Mouse (Mus musculus) hindbrain, embryonic 11.5 days (tissue): ENCODE measurements around the gene Map2k2. TPM values are rescaled to one million over a fixed set of nuclear protein-coding genes. Genes with fewer than 3 reads are reported as not detected.

Experiments
- ATAC-seq: fragments of 200-750 bp; cut with Nextera tagmentation; 2 replicates; pipeline ENCODE4 v1.8.0; 2017; ENCODE audit warnings: mild to moderate bottlenecking, moderate TSS enrichment, moderate library complexity; ENCODE audit not compliant: low FRiP score
- DNase-seq: peaks from one replicate; pipeline ENCODE4 v3.0.0-alpha.2; 2015; ENCODE audit warnings: low spot score
- H3K27ac ChIP-seq: fragments of 300-500 bp; sonication (generic); 2 replicates; pipeline ENCODE4 v1.5.1; 2014; ENCODE audit warnings: mild to moderate bottlenecking, low read depth, low read length
- H3K27me3 ChIP-seq: fragments of 300-500 bp; sonication (generic); 2 replicates; pipeline ENCODE4 v1.6.1; 2014; ENCODE audit warnings: mild to moderate bottlenecking, low read length, moderate library complexity, mixed read lengths; ENCODE audit not compliant: control insufficient read depth, insufficient read depth
- H3K36me3 ChIP-seq: fragments of 300-500 bp; sonication (generic); 2 replicates; pipeline ENCODE4 v1.6.1; 2014; ENCODE audit warnings: mild to moderate bottlenecking, low read length, moderate library complexity, mixed read lengths; ENCODE audit not compliant: control insufficient read depth, insufficient read depth
- H3K4me1 ChIP-seq: fragments of 300-500 bp; sonication (generic); replicated peaks from 2 replicates; pipeline ENCODE4 v1.6.1; 2014; ENCODE audit warnings: low read length, mixed read lengths; ENCODE audit not compliant: control insufficient read depth, insufficient read depth
- H3K4me2 ChIP-seq: fragments of 300-500 bp; sonication (generic); replicated peaks from 2 replicates; pipeline ENCODE4 v1.6.1; 2014; ENCODE audit warnings: mild to moderate bottlenecking, low read depth, low read length
- H3K4me3 ChIP-seq: fragments of 300-500 bp; sonication (generic); 2 replicates; pipeline ENCODE4 v1.5.1; 2014; ENCODE audit warnings: low read depth, low read length
- H3K9ac ChIP-seq: fragments of 300-500 bp; sonication (generic); 2 replicates; pipeline ENCODE4 v1.6.1; 2014; ENCODE audit warnings: low read depth, low read length
- H3K9me3 ChIP-seq: fragments of 300-500 bp; sonication (generic); 2 replicates; pipeline ENCODE4 v1.6.1; 2016; ENCODE audit warnings: low read length; ENCODE audit not compliant: control insufficient read depth
- WGBS: fragments of 180-500 bp; shearing (Covaris S2); extraction: QIAGEN DNeasy Blood & Tissue Kit; methylation state at CpG from one replicate; pipeline ENCODE4 v1.1.7; 2014; 5-methylcytosine and 5-hydroxymethylcytosine counted together
- polyA plus RNA-seq: library from polyadenylated mRNA; unstranded; fragments of >200 nt; fragmentation: Nextera tagmentation; extraction: Ambion mirVana; gene quantifications from 2 replicates; pipeline ENCODE4 v1.2.1, GENCODE M21; 2014

The Map2k2 gene
- polyA plus RNA-seq, 1 experiment from 2014 or later: 201 TPM

DNA sequence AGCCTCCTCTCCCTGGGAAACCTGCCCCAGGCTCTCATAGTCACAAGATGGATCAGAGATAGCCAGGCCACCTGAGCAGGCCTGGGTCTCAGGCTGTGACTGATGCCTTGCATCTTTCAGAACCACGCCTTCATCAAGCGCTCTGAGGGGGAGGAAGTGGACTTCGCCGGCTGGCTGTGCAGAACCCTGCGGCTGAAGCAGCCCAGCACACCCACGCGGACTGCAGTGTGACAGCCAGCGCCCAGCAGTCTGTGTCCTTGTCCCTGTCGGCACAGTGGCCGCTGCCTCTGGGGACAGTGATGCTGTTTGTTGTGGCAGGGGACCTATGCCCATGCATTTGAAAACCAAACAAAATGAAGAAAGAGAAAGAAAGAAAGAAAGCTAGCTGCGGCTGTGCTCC is 17.8 kb downstream of the Map2k2 start:
- H3K9ac ChIP-seq: no peak overlapping the region
- H3K27me3 ChIP-seq: peaks cover 2% of the 10 kb centered on the region
- no peaks in the 10 kb centered on the region for H3K9me3 ChIP-seq
- ATAC-seq (no peak), DNase-seq (no peak)
- H3K4me1 ChIP-seq: no peaks in the 10 kb centered on the region
- H3K27ac ChIP-seq: no peak overlapping the region
- H3K4me2 ChIP-seq: no peak overlapping the region
- H3K4me3 ChIP-seq: no peak overlapping the region
- WGBS: 84% methylated on average over 11 of the region's 11 CpGs
- peaks cover 18% of the 10 kb centered on the region; the same call in 1 of the 2 replicates for H3K36me3 ChIP-seq

- peaks cover 39% of the 10 kb centered on the region for H3K27me3 ChIP-seq
Observed at GRCm38 (mm10) chr10:81134181-81134587, 28.5 kb downstream of the Map2k2 start.

DNA sequence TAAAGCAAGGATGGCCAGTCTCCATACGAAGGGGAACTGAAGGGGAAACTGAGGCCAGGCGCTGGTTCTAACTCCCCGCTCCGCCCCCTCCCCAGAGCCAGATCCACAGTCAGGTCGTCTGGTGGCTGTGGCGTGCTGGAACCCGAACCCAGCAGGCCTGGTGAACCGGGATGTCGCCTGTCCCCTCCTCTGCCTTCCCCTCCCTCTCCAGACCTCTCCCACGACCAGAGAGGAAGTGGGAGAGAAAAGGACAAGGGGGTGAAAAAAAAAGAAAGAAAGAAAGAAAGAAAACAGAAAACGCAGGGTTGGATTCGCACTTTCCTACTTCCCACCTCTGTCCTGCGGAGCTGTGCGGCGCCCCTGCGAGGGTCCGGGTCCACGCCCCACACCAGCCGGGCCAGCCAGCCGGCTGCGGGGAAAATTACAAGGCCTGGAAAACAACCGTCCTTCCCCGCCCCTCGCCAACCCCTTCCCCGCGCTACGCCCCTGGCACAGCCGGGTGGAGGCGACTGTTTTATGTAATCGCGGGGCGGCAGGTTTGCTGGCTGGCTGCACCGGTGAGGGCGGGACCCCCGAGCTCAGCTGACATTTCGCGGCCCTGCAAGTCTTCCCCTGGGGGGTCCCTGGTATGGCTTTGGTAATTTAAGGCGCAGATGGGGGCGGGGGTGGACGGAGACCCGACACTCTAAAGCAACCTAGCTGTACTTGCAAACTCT is 29.4 kb downstream of the Map2k2 start, which contains the start of gene Zbtb7a:
Gene Zbtb7a, plus strand, starts transcription at position 255 of the 716 bp plus-strand sequence.
- WGBS: under 1% methylated on average over 40 of the region's 41 CpGs
- no peak for ATAC-seq
- peaks cover 31% of the 10 kb centered on the region for H3K27me3 ChIP-seq

More at GRCm38 (mm10) chr10:81134181-81134587, 28.5 kb downstream of the Map2k2 start:
- Histone ChIP-seq H3K4me2 (no peak overlapping the region), H3K4me1 (peaks cover 9% of the 10 kb centered on the region), H3K36me3 (no peaks in the 10 kb centered on the region), H3K27ac (no peak overlapping the region), H3K9ac (no peak overlapping the region), H3K9me3 (no peaks in the 10 kb centered on the region), H3K4me3 (no peak overlapping the region)
- WGBS: 4% methylated on average over 16 of the region's 16 CpGs
- DNase-seq: peak; percentile 23
- ATAC-seq: no peak

DNA sequence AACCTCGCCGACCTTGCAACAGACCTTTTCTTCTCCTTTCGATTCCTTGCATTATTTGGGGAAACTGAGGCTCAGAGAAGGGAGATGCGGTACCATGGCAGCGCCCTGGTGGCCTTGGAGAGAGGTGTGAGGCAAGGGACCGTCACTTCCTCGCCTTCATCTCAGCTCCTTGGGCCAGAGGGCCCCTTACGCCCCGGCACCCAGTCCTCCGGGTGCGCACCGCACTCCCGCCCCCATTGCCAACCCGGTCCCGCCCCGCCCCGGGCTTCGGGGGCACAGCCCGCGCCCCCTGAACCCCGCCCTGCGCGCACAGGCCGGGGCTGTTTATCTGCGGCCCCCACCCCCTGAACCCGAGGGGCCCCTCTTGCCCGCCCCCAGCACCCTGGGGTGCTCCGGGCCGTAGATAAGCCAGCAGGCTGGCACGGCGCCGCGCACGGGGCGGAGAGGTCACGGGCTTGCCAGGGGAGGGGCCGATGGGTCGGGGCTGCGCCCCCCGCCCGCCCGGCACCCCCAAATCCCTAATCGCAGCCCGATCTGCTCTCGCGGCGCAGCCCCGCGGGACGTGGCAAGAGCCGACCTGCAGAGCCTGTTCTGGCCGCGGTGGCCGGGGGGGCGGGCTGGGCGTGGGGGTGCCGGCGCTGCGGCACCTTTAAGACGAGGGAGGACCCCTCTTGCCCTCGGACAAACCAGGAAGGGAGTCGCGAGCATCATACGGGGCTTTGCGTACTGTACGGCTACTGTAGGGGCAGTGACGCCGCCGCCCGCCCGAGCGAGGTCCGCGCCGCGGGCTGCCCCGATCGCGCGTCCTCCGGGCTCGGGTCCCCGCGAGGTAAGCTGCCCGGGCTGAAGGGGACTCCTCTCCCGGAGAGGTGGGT is 30.4 kb downstream of the Map2k2 start:
- no peaks in the 10 kb centered on the region for H3K36me3 ChIP-seq
- ATAC-seq: 0 out of 2 replicates have a peak, but pooled peaks have one; percentile 12
- under 1% methylated on average over 57 of the region's 86 CpGs for WGBS
- H3K27me3 ChIP-seq: peaks cover 28% of the 10 kb centered on the region
- DNase-seq: peak; percentile 76
- H3K4me2 ChIP-seq: peak overlapping the region; percentile 96
- peak overlapping the region; percentile 73 for H3K9ac ChIP-seq
- peak overlapping the region; percentile 56 for H3K4me3 ChIP-seq
- no peaks in the 10 kb centered on the region for H3K9me3 ChIP-seq
- peak overlapping the region; percentile 90 for H3K27ac ChIP-seq
- H3K4me1 ChIP-seq: peaks cover 20% of the 10 kb centered on the region

More for the DNA sequence above, 29.4 kb downstream of the Map2k2 start, which contains the start of gene Zbtb7a:
- DNase-seq: peak; percentile 56
- H3K27ac ChIP-seq: peak within 1 kb of the TSS; percentile 90
- H3K4me3 ChIP-seq: peak within 1 kb of the TSS; percentile 56
- H3K36me3 ChIP-seq: no peaks in the 10 kb centered on the region
- H3K4me2 ChIP-seq: peak within 1 kb of the TSS; percentile 96
- peak within 1 kb of the TSS; percentile 73 for H3K9ac ChIP-seq
- peaks cover 13% of the 10 kb centered on the region for H3K4me1 ChIP-seq
- no peaks in the 10 kb centered on the region for H3K9me3 ChIP-seq

DNA sequence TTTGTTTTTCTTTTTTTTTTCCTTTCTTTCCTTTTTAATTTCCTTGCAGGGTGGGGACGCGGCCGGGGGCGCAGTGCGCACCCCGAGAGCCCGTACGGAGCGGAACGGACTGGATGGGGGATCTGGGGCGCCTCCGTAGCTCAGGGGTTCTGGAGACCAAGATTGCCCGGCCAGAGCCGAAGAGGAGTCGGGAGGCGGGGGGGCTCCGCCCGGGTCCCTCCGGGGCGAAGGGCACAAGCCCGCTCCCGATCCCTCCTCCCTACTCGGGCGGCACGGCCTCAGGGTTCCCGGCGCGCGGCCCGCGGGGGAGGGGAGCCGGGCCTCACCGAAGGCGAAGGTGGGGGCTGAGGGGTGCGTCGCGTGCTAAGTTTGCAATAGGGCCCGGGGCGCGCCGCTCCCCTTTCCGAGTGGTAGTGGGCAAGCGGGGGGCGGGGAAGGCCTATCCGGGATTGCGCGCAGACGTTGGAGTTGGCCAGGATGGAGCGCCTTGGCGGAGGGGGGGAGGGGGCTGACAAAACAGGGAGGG is 31.1 kb downstream of the Map2k2 start:
- no peaks in the 10 kb centered on the region for H3K36me3 ChIP-seq
- H3K4me1 ChIP-seq: peaks cover 20% of the 10 kb centered on the region
- peak; percentile 63 for ATAC-seq
- H3K4me2 ChIP-seq: peak overlapping the region; percentile 96
- no peaks in the 10 kb centered on the region for H3K9me3 ChIP-seq
- peak overlapping the region; percentile 90 for H3K27ac ChIP-seq
- H3K27me3 ChIP-seq: peaks cover 28% of the 10 kb centered on the region
- peak overlapping the region; percentile 73 for H3K9ac ChIP-seq
- DNase-seq: peak; percentile 86
- peak overlapping the region; percentile 56 for H3K4me3 ChIP-seq
- WGBS: under 1% methylated on average over 30 of the region's 50 CpGs

- peak; percentile 98 for DNase-seq
- Histone ChIP-seq H3K9ac (peak overlapping the region; percentile 84), H3K9me3 (no peaks in the 10 kb centered on the region), H3K4me3 (peak overlapping the region; percentile 61), H3K36me3 (no peaks in the 10 kb centered on the region), H3K4me2 (peak overlapping the region; percentile 91), H3K27me3 (peaks cover 28% of the 10 kb centered on the region), H3K27ac (peak overlapping the region; percentile 90), H3K4me1 (peaks cover 20% of the 10 kb centered on the region)
- WGBS: under 1% methylated on average over 64 of the region's 89 CpGs
- peak; percentile 89 for ATAC-seq
Observed at GRCm38 (mm10) chr10:81137252-81138130, 31.8 kb downstream of the Map2k2 start.

- Histone ChIP-seq H3K27ac (peak overlapping the region; percentile 66), H3K9me3 (no peaks in the 10 kb centered on the region), H3K4me3 (peak overlapping the region; percentile 61), H3K27me3 (peaks cover 23% of the 10 kb centered on the region), H3K9ac (peak overlapping the region; percentile 84), H3K4me1 (peaks cover 20% of the 10 kb centered on the region), H3K4me2 (peak overlapping the region; percentile 91), H3K36me3 (no peaks in the 10 kb centered on the region)
- WGBS: 2% methylated on average over 24 of the region's 24 CpGs
- DNase-seq (peak; percentile 50), ATAC-seq (0 out of 2 replicates have a peak, but pooled peaks have one; percentile 1)
Observed at GRCm38 (mm10) chr10:81138131-81138782, 32.5 kb downstream of the Map2k2 start.
